8 mouse cellular contexts compared by ENCODE assay signal in the genomic region with DNA sequence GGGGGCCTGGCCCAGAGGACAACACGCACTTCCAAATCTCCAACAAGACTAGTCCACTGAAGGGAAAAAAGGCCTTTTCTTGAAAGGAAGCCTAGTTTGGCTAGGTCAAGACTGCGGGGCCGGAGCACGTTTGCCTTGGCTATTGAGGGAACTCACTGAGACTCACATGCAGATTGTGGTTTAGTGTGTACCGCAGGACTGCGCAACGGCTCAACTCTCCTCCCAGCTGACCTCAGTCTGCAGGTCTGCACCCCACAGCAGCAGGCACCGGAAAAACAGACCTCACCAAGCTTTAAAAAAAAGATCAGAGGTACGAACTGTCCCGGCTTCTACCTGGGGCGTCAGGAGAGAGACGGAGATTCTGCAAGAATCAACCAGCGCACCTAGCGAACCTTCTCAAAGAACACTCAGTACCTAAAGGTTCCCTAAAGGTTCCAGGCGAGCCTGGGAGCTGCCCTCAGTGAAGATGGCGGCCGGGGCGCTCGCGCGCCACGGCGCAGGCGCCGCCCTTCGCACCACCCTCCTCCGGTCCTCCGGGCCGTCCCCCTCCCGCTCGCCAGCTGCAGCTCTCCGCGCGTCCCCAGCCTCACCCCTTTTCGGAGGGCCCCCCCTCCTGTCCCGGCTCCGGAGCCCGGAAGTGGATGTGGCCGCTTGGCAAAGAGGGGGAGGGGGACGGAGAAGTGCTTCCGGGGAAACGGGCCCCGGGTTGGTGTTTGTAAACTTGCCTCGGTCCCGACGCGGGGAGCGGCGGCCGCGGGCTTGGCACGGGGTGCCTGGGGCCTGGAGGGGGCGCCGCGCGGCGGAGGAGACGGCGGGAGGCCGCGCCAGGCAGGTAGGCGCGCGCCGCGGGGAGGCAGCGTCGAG. TPM values are rescaled to one million over a fixed set of nuclear protein-coding genes. Genes with fewer than 3 reads are reported as not detected.
DNase-seq lines count a peak whose midpoint lies in the region; ATAC-seq and TF ChIP-seq lines count a peak whose summit lies in the region.

A gene (plus strand): TSS at position 279 of the 864 bp plus-strand sequence.

- peak within 1 kb of the TSS; percentile 97 for H3K9ac ChIP-seq in ES-Bruce4 (ENCODE audit: low read depth, poor library complexity, severe bottlenecking)
- H3K9ac ChIP-seq in forebrain, embryonic 14.5 days (ENCODE audit: low read length) = peak within 1 kb of the TSS; percentile 86
- peak within 1 kb of the TSS; percentile 87 for H3K9ac ChIP-seq in neural tube, embryonic 15.5 days (replicated peaks)

- H3K36me3 ChIP-seq in ES-Bruce4 (ENCODE audit: control insufficient read depth, insufficient read depth, low read length, poor library complexity, severe bottlenecking) = peaks cover 18% of the 10 kb centered on the region
- peaks cover 26% of the 10 kb centered on the region for H3K36me3 ChIP-seq in forebrain, embryonic 14.5 days (ENCODE audit: control insufficient read depth, insufficient read depth, low read length)
- H3K36me3 ChIP-seq in neural tube, embryonic 15.5 days = peaks cover 14% of the 10 kb centered on the region

- H3K9me3 ChIP-seq in ES-Bruce4 (replicated peaks; ENCODE audit: control insufficient read depth, insufficient read depth, low read length, poor library complexity, severe bottlenecking) = no peaks in the 10 kb centered on the region
- H3K9me3 ChIP-seq in forebrain, embryonic 14.5 days (replicated peaks; ENCODE audit: control insufficient read depth, low read length) = no peaks in the 10 kb centered on the region
- H3K9me3 ChIP-seq in neural tube, embryonic 15.5 days (replicated peaks) = no peaks in the 10 kb centered on the region

- no peak for TF ChIP-seq CTCF in ES-Bruce4 (IDR thresholded peaks at IDR 0.05; ENCODE audit: low read depth, low read length)

- DNase-seq in forebrain, embryonic 14.5 days (ENCODE audit: low spot score) = peak; percentile 98
- peak; percentile 94 to 96 for DNase-seq in heart, postnatal 14 days
- peak; percentile 95 for DNase-seq in layer of hippocampus, adult 11-12 months (ENCODE audit: low spot score)
- DNase-seq in lung, adult 18-20 months = peak; percentile 97 to 98
- DNase-seq in testis, postnatal 14 days (ENCODE audit: low spot score) = peak; percentile 96

- H3K4me3 ChIP-seq in ES-Bruce4 (ENCODE audit: low read depth, low read length) = peak within 1 kb of the TSS; percentile 73
- H3K4me3 ChIP-seq in forebrain, embryonic 14.5 days (ENCODE audit: low read depth, low read length) = peak within 1 kb of the TSS; percentile 83
- H3K4me3 ChIP-seq in neural tube, embryonic 15.5 days (replicated peaks) = peak within 1 kb of the TSS; percentile 82

- H3K4me1 ChIP-seq in ES-Bruce4 (ENCODE audit: control insufficient read depth, insufficient read depth, low read length) = peaks cover 9% of the 10 kb centered on the region
- H3K4me1 ChIP-seq in forebrain, embryonic 14.5 days (ENCODE audit: control insufficient read depth, insufficient read depth, low read length) = peaks cover 19% of the 10 kb centered on the region
- peaks cover 50% of the 10 kb centered on the region for H3K4me1 ChIP-seq in neural tube, embryonic 15.5 days

- under 1% methylated on average over 50 of the region's 68 CpGs for WGBS in forebrain, embryonic 14.5 days
- WGBS in neural tube, embryonic 15.5 days = under 1% methylated on average over 50 of the region's 68 CpGs

- TF ChIP-seq POLR2A in ES-Bruce4 (IDR thresholded peaks at IDR 0.05; ENCODE audit: insufficient read depth, low read length) = peak; percentile 11

- peak within 1 kb of the TSS; percentile 77 for H3K27ac ChIP-seq in ES-Bruce4 (ENCODE audit: insufficient read depth, low read length)
- H3K27ac ChIP-seq in forebrain, embryonic 14.5 days (ENCODE audit: low read depth, low read length) = peak within 1 kb of the TSS; percentile 99
- H3K27ac ChIP-seq in neural tube, embryonic 15.5 days (replicated peaks) = peak within 1 kb of the TSS; percentile 99

- peak; percentile 94 for ATAC-seq in cerebellum, adult (ENCODE audit: insufficient number of reproducible peaks, low FRiP score, low TSS enrichment)
- ATAC-seq in forebrain, embryonic 14.5 days = peak; percentile 95
- ATAC-seq in neural tube, embryonic 15.5 days (ENCODE audit: low FRiP score) = peak; percentile 97

- 0 out of 2 replicates have a peak, but pooled peaks have one; percentile 3 for TF ChIP-seq EP300 in ES-Bruce4 (IDR thresholded peaks at IDR 0.05; ENCODE audit: insufficient read depth, low read depth, low read length)

- intact Hi-C loops in heart, postnatal 14 days (cut with DNase I) = no loop called here

- H3K27me3 ChIP-seq in ES-Bruce4 (ENCODE audit: control insufficient read depth, insufficient read depth, low read length, poor library complexity, severe bottlenecking) = no peaks in the 10 kb centered on the region
- no peaks in the 10 kb centered on the region for H3K27me3 ChIP-seq in forebrain, embryonic 14.5 days (replicated peaks; ENCODE audit: control insufficient read depth, insufficient read depth, low read length)
- H3K27me3 ChIP-seq in neural tube, embryonic 15.5 days (replicated peaks) = no peaks in the 10 kb centered on the region

- peak within 1 kb of the TSS; percentile 78 for H3K4me2 ChIP-seq in forebrain, embryonic 14.5 days (ENCODE audit: low read length)
- H3K4me2 ChIP-seq in neural tube, embryonic 15.5 days = peak within 1 kb of the TSS; percentile 65

RNA-seq across cellular contexts. Expression of the gene that starts here (rescaled TPM):
- polyA plus RNA-seq in ES-Bruce4 (2011; ENCODE audit: insufficient read depth, insufficient read length, low read depth, missing spikeins) = 53.7 and 54.3 TPM in 2 replicates
- 52.1 and 60.4 TPM in 2 replicates for polyA plus RNA-seq in forebrain, embryonic 14.5 days (2014; fragmentation: Nextera tagmentation; extraction: Ambion mirVana)
- 10 to 100 TPM; 41.8 to 47.1 TPM for total RNA-seq in heart, postnatal 14 days (2021)
- 45.1 and 48.7 TPM in 2 replicates for polyA plus RNA-seq in neural tube, embryonic 15.5 days (2015; fragmentation: Nextera tagmentation; extraction: Ambion mirVana)

Comparison
In these comparisons a context has a peak if more than half of its experiments do, and no peak if none do; other contexts are left out.
1. Peak in every context shown above with its lines: DNase-seq, ATAC-seq, H3K4me3 ChIP-seq and H3K27ac ChIP-seq.